Mouse (Mus musculus): ENCODE measurements at regions not wholly inside any gene's neighbourhood (a gene's known extent, or its start where the extent isn't known, plus 50 kb on each side); places are given as distances from the start of the nearest gene placed in this dataset.
A peak's percentile ranks its signal among the peaks of the same experiment; 100 is the strongest.

GRCm38 (mm10) chr2:48617141-48617699 lies 196.7 kb upstream of the Acvr2a start:
- DNase-seq (ENCODE audit: low read depth, low spot score), result no peak

GRCm38 (mm10) chr2:48619042-48619441 lies 194.9 kb upstream of the Acvr2a start:
- peak; percentile 29 for DNase-seq (ENCODE audit: low read depth, low spot score)

- DNase-seq (ENCODE audit: low read depth, low spot score), result no peak
These were observed 193.1 kb upstream of the Acvr2a start for GRCm38 (mm10) chr2:48620815-48621214.

GRCm38 (mm10) chr2:48622316-48622715 lies 191.6 kb upstream of the Acvr2a start:
- no peak for DNase-seq (ENCODE audit: low read depth, low spot score)

- peak; percentile 69 for DNase-seq (ENCODE audit: low read depth, low spot score)
These were observed 189.9 kb upstream of the Acvr2a start for GRCm38 (mm10) chr2:48624040-48624439.

GRCm38 (mm10) chr2:48624461-48624860 lies 189.4 kb upstream of the Acvr2a start:
- DNase-seq (ENCODE audit: low read depth, low spot score), result no peak

- DNase-seq (ENCODE audit: low read depth, low spot score), result peak; percentile 44
These were observed 186.9 kb upstream of the Acvr2a start for GRCm38 (mm10) chr2:48627011-48627410.

- DNase-seq (ENCODE audit: low read depth, low spot score), result peak; percentile 11
These were observed 184.5 kb upstream of the Acvr2a start for GRCm38 (mm10) chr2:48629106-48630050.

GRCm38 (mm10) chr2:48634456-48635174 lies 179.3 kb upstream of the Acvr2a start:
- DNase-seq (ENCODE audit: low read depth, low spot score), result no peak

GRCm38 (mm10) chr2:48636108-48636507 lies 177.8 kb upstream of the Acvr2a start:
- DNase-seq (ENCODE audit: low read depth, low spot score), result no peak

GRCm38 (mm10) chr2:48644114-48644513 lies 169.8 kb upstream of the Acvr2a start:
- DNase-seq (ENCODE audit: low read depth, low spot score), result no peak

- DNase-seq (ENCODE audit: low read depth, low spot score), result peak; percentile 61
These were observed 163.6 kb upstream of the Acvr2a start for GRCm38 (mm10) chr2:48650281-48650680.

GRCm38 (mm10) chr2:48661222-48661621 lies 152.7 kb upstream of the Acvr2a start:
- no peak for DNase-seq (ENCODE audit: low read depth, low spot score)

- DNase-seq (ENCODE audit: low read depth, low spot score), result no peak
These were observed 148.8 kb upstream of the Acvr2a start for GRCm38 (mm10) chr2:48665103-48665502.

GRCm38 (mm10) chr2:48689098-48689497 lies 124.8 kb upstream of the Acvr2a start:
- no peak for DNase-seq (ENCODE audit: low read depth, low spot score)

- DNase-seq (ENCODE audit: low read depth, low spot score), result no peak
These were observed 119.4 kb upstream of the Acvr2a start for GRCm38 (mm10) chr2:48694509-48694908.

GRCm38 (mm10) chr2:48700886-48701285 lies 113.0 kb upstream of the Acvr2a start:
- DNase-seq (ENCODE audit: low read depth, low spot score), result no peak

- DNase-seq (ENCODE audit: low read depth, low spot score), result peak; percentile 12
These were observed 108.7 kb upstream of the Acvr2a start for GRCm38 (mm10) chr2:48705103-48705804.

GRCm38 (mm10) chr2:48705805-48706150 lies 108.1 kb upstream of the Acvr2a start:
- DNase-seq (ENCODE audit: low read depth, low spot score), result no peak

- peak; percentile 19 for DNase-seq (ENCODE audit: low read depth, low spot score)
These were observed 107.7 kb upstream of the Acvr2a start for GRCm38 (mm10) chr2:48706188-48706587.

- DNase-seq (ENCODE audit: low read depth, low spot score), result no peak
These were observed 97.7 kb upstream of the Acvr2a start for GRCm38 (mm10) chr2:48716206-48716605.

- no peak for DNase-seq (ENCODE audit: low read depth, low spot score)
These were observed 96.1 kb upstream of the Acvr2a start for GRCm38 (mm10) chr2:48717770-48718169.
